Mouse (Mus musculus) adipocyte (in vitro differentiated cells): ENCODE measurements around the gene Dctn3.
"Not testable (repeated sequence)": the region's sequence is repeated elsewhere in the genome, so short reads cannot be mapped to it uniquely, and the experiment has no call there.

Experiments
- DNase-seq: peaks from one replicate; pipeline ENCODE4 v3.0.0-alpha.2; 2016; ENCODE audit warnings: low spot score

Gene Dctn3

DNA sequence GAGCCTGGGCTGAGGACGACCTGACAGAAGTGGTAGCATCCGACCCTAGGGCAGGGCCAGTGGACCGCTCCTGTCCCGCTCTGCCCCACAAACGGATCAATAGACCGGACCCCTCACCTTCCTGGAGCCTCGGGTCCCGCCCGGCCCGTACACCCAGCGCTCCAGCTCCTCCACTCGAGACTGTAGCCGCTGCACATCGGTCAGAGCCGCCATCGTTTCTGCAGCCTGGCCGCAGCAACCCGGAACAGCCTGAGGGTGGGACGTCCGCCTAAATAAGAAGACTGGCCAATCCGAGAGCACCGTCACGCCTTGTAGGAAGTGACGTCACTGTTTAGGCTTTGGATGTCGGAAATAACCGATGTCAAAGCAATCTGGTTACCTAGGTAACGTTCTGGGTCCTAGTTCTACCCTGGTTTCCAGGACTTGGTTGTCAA lies at the start of gene Dctn3:
Gene Dctn3, minus strand, starts transcription at position 253 of the 434 bp plus-strand sequence.
- peak; percentile 96 for DNase-seq

GRCm38 (mm10) chr4:41767301-41767700 lies 44.3 kb upstream of the Dctn3 start:
- DNase-seq = not testable (repeated sequence)

DNA sequence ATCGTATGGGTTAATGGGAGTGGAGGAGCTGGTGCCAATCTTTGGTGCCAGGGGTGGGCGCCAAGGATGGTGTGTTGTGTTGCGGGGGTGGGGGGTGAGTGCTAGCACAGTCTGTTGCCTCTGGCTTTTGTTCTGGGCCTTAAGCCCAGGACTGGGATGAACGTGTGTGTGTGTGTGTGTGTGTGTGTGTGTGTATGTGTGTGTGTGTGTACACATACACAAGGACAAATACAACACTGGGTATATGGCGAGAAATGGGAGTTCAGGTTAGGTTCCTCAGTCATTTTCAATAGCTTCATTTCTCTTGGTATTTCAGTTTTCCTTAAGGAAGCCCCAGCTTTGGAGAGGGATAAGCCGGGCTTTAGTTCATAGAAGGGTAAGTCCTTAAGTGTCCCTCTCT lies 40.2 kb upstream of the Dctn3 start:
- not testable (repeated sequence) for DNase-seq

GRCm38 (mm10) chr4:41762688-41763114 lies 39.7 kb upstream of the Dctn3 start:
- peak; percentile 77 for DNase-seq

- peak; percentile 39 for DNase-seq
Observed at GRCm38 (mm10) chr4:41762099-41762687, 39.2 kb upstream of the Dctn3 start.

GRCm38 (mm10) chr4:41761680-41762079 lies 38.7 kb upstream of the Dctn3 start:
- peak; percentile 40 for DNase-seq

DNA sequence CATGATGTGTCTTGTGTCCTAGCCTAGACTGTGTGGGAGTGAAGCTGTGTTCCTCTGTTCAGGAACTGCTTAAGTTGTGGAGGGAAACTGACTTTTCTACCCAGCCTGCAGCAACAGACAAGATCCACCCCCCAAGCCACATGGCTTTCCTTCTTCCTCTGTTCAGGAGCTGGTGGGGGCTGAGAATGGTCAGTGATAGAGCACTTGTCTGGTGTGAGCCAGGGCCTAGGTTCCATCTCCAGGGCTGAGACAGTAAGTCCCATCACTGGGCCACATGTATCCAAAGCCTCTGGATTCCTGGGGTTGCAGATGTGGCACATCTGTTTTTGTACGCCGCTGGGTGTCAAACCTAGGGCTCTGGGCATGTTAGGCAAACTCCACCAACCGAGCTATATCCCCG lies 37.9 kb upstream of the Dctn3 start:
- DNase-seq = no peak

GRCm38 (mm10) chr4:41760288-41760721 lies 37.3 kb upstream of the Dctn3 start:
- DNase-seq = peak; percentile 94

GRCm38 (mm10) chr4:41759656-41760287 lies 36.8 kb upstream of the Dctn3 start:
- peak; percentile 7 for DNase-seq

GRCm38 (mm10) chr4:41759206-41759605 lies 36.2 kb upstream of the Dctn3 start:
- peak; percentile 2 for DNase-seq

DNA sequence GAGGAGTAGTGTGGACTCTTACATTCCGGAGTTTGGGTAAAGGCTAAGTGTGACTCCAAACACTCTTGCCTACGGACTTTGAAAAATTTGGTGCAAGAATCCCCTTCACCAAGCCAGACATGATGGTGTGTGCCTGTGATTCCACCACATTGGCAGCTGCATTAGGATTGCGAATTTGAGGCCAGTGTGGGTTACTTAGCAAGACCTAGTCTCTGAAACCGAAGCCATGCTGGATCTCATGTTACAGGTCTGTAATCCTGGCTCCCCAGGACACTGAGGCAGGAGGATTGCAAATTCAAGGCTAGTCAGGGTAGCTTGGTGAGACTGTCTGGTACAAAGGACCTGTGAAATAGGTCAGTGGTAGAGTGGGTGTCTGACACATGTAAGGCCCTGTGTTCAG lies 35.7 kb upstream of the Dctn3 start:
- no peak for DNase-seq

DNA sequence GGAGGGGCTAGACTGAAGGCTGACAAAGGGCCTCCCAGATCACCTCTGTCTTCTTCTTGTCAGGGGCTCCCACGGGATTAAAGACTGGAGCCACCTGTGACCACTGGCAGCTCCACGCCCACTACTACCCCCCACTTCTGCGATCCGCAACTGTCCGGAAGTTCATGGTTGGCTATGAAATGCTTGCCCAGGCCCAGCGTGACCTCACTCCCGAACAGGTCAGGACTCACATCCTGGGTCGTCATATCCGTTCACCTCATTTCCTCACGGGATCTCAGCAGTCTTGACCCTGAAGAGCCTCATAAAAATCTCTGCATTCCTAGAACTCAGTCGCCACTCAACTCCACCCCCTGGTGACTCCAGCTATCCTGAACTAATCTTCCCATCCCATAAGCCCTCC lies 35.1 kb upstream of the Dctn3 start:
- peak; percentile 2 for DNase-seq

DNA sequence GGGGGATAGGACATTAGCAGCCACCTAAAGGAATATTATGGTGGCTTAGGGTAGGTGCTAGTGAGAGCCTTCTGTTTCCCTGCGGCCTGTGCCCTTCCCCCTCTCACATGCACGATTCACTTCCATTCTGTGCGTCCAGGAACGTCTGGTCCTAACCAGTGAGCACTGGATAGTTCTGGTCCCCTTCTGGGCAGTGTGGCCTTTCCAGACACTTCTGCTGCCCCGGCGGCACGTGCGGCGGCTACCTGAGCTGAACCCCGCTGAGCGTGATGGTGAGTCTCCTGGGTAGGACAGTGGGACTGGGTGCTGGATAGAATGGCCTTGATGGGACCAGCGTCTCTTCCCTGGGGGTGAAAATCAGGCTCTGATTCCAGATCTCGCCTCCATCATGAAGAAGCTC lies 34.4 kb upstream of the Dctn3 start:
- DNase-seq = no peak

DNA sequence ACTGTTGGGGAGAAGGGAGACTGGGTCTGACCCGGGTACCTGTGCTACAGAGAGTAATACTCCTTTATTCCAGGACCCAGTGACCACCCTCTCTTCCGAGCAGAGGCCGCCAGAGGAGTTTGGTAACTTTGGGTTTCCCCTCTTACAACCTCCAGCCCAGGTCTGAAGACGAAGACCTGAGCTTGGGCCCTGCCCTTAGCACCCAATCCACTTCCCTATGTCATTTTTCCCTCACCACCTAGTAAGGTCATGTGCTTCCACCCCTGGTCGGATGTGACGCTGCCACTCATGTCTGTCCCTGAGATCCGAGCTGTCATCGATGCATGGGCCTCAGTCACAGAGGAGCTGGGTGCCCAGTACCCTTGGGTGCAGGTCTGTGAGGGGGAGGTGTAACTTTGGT lies 33.5 kb upstream of the Dctn3 start:
- no peak for DNase-seq

- DNase-seq = peak; percentile 92
Observed at GRCm38 (mm10) chr4:41755338-41756305, 32.7 kb upstream of the Dctn3 start, which contains the start of gene Sigmar1. Gene Sigmar1 (minus strand): TSS chr4:41756157.

DNA sequence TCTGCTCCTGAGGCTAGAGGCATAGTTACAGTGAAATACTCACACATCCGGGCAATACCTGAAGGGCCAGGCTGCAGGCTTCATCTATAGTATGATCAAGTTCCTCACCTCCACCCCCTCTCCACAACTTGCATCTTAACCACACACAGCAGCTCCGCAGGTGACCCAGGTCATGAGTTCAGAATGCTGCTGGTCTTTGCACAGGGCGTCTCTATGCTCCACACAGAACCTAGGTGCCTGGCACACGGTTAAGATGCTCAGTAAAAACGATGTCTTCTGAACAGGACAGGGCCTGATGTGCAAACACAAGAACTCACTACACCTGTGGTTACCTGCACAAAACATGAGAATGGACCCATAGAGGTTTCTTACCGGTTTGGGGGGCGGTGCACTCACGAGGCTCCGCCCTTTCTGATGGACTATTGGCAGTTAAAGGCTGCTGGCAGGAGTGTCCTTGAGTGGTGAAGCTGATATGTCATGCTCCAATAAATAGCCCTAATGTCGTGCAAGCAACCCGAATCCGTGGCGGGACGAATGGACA lies 31.9 kb upstream of the Dctn3 start, which contains the start of gene Galt:
Gene Galt, plus strand, starts transcription at position 432 of the 541 bp plus-strand sequence.
- no peak for DNase-seq

GRCm38 (mm10) chr4:41745021-41745420 lies 22.1 kb upstream of the Dctn3 start:
- peak; percentile 62 for DNase-seq

- DNase-seq = peak; percentile 52
Observed at GRCm38 (mm10) chr4:41744131-41744530, 21.2 kb upstream of the Dctn3 start.

DNA sequence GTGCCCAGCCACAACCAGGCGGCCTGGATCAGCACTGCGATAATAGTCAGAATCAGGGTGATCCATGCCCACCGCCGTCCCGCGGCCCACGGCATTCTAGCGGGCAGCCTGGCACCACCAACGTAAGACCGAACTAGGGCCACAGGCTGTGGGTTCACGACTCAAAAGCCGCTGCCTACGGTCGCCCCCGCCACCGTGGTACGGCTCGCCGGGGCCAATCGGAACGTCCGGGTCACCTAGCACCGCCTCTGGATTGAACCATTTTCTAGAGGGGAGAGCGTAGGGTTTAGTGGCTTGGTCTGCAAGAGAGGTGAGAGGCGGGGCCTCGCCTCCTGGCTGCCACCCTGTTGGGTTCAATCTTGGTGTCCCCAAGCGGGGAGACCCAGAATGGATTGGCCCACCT lies 18.2 kb upstream of the Dctn3 start:
- peak; percentile 94 for DNase-seq

- peak; percentile 59 for DNase-seq
Observed at GRCm38 (mm10) chr4:41740380-41741157, 17.6 kb upstream of the Dctn3 start.

GRCm38 (mm10) chr4:41739260-41739659 lies 16.3 kb upstream of the Dctn3 start:
- DNase-seq = no peak
